Mouse (Mus musculus): ENCODE measurements around the gene Eif4b.

GRCm38 (mm10) chr15:102106754-102107456 lies 33.3 kb downstream of the Eif4b start:
- TF ChIP-seq CTCF (conservative IDR thresholded peaks at IDR 0.05; ENCODE audit: low read length) (no peak), NANOG (IDR thresholded peaks at IDR 0.05; ENCODE audit: borderline replicate concordance, low read length) (no peak)

All from E14TG2a.4 (cell line).